Mouse (Mus musculus) left cerebral cortex, adult 18-20 months (tissue): ENCODE measurements at regions not wholly inside any gene's neighbourhood (a gene's known extent, or its start where the extent isn't known, plus 50 kb on each side); places are given as distances from the start of the nearest gene placed in this dataset.

Experiments used
- DNase-seq, 2 experiments: peaks; one replicate each; pipeline ENCODE4 v3.0.0; 2021 to 2022; ENCODE audit warnings: low spot score in 2 of 2, mixed read lengths in 1 of 2

GRCm38 (mm10) chr14:106365624-106366118 is 259.7 kb downstream of the Trim52 start:
- no peak for DNase-seq

- DNase-seq: no peak
Observed at GRCm38 (mm10) chr14:106373451-106373850, 267.5 kb downstream of the Trim52 start.

- DNase-seq: no peak
Observed at GRCm38 (mm10) chr14:106379645-106380044, 273.6 kb downstream of the Trim52 start.

GRCm38 (mm10) chr14:106387671-106388070 is 281.7 kb downstream of the Trim52 start:
- no peak for DNase-seq

GRCm38 (mm10) chr14:106390546-106390945 is 284.5 kb downstream of the Trim52 start:
- no peak for DNase-seq

GRCm38 (mm10) chr14:106393978-106394377 is 288.0 kb downstream of the Trim52 start:
- no peak for DNase-seq

GRCm38 (mm10) chr14:106412917-106413558 is 307.0 kb downstream of the Trim52 start:
- DNase-seq: no peak

- no peak for DNase-seq
Observed at GRCm38 (mm10) chr14:106424714-106425113, 318.7 kb downstream of the Trim52 start.

- DNase-seq: no peak
Observed at GRCm38 (mm10) chr14:106428594-106428993, 322.6 kb downstream of the Trim52 start.

GRCm38 (mm10) chr14:106439282-106439681 is 333.3 kb downstream of the Trim52 start:
- peak; percentile 68 to 72 for DNase-seq

- no peak for DNase-seq
Observed at GRCm38 (mm10) chr14:106489074-106489473, 383.1 kb downstream of the Trim52 start.

GRCm38 (mm10) chr14:106491389-106491788 is 385.4 kb downstream of the Trim52 start:
- no peak for DNase-seq

- peak in 1 of 2 experiments; percentile 12 for DNase-seq
Observed at GRCm38 (mm10) chr14:106500344-106501135, 394.5 kb downstream of the Trim52 start.

- DNase-seq: peak; percentile 59 to 75
Observed at GRCm38 (mm10) chr14:106506921-106507320, 400.9 kb downstream of the Trim52 start.

GRCm38 (mm10) chr14:106518552-106519358 is 412.8 kb downstream of the Trim52 start:
- DNase-seq: no peak

- no peak for DNase-seq
Observed at GRCm38 (mm10) chr14:106520808-106521207, 414.8 kb downstream of the Trim52 start.

GRCm38 (mm10) chr14:106550150-106550549 is 444.2 kb downstream of the Trim52 start:
- no peak for DNase-seq

- no peak for DNase-seq
Observed at GRCm38 (mm10) chr14:106579281-106579680, 473.3 kb downstream of the Trim52 start.

GRCm38 (mm10) chr14:106581886-106582285 is 475.9 kb downstream of the Trim52 start:
- no peak for DNase-seq

- DNase-seq: no peak
Observed at GRCm38 (mm10) chr14:106593352-106593751, 487.4 kb downstream of the Trim52 start.

GRCm38 (mm10) chr14:106593980-106594379 is 488.0 kb downstream of the Trim52 start:
- no peak for DNase-seq

GRCm38 (mm10) chr14:106607041-106607440 is 501.0 kb downstream of the Trim52 start:
- DNase-seq: no peak
